Mouse (Mus musculus) leukemia stem cell, adult 10-12 weeks (primary cell): ENCODE results near the gene Jak1. TPM values are rescaled to one million over a fixed set of nuclear protein-coding genes. Genes with fewer than 3 reads are reported as not detected.

Source experiments
- polyA plus RNA-seq: library from polyadenylated mRNA; stranded (reverse); fragments of >175 nt; gene quantifications from 2 replicates; pipeline ENCODE4 v1.2.3, GENCODE M21; 2012; ENCODE audit warnings: low replicate concordance

The Jak1 gene
- 325 and 526 TPM in 2 replicates for polyA plus RNA-seq

DNA sequence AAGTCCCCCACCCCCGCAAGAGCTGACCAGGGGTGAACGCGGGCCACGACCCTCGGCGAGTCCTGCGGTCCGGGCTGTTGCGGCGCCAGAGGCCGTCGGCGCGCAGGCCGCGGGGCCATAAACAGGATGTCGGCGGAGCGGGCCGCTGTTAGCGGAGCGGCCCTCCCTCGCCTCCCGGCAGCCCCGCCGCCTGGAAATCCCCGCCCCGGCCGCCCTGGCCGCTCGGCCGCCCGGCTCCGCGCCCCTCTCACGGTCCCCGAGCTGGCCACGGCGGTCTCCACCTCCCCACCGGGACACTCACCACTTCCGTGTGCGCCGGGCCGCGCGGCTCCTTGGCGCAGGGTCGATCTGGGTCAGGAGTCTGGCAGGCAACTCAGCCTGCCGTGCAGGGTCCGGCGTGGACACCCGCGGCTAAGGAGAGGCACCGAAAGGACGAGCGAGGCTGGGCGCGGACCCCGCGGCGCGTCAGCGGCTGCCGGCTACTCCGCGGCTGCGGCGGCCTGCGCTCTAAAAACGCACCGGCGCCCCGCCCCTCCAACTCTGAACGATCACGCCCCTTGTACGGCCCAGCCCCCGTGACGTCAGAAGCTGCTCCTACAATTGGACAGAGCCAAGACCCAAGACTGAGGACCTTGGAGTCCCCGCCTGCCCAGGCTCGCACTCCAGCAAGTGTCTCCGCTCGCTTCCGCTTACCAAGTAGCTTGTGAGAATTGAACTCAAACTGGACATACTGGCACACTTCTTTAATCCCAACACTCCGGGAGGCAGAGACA, at the start of gene Jak1:
Jak1 (minus strand) TSS at position 542 of the 773 bp plus-strand sequence.

Other genes starting within 250 kb of the Jak1 start
- gene Gm10577, start 244.6 kb downstream of the Jak1 start, polyA plus RNA-seq: not detected in 2 replicates
- gene Raver2, start 196.3 kb downstream of the Jak1 start, polyA plus RNA-seq: 0.45 and 0.91 TPM in 2 replicates
- 0.16 and 3.2 TPM in 2 replicates for gene Ak4, start 154.0 kb upstream of the Jak1 start, polyA plus RNA-seq
- gene Dnajc6, start 231.4 kb upstream of the Jak1 start, polyA plus RNA-seq: 2.4 and 22.6 TPM in 2 replicates